Mouse (Mus musculus) embryonic facial prominence, embryonic 12.5 days (tissue): ENCODE data around the gene Arl14. TPM values are rescaled to one million over a fixed set of nuclear protein-coding genes. Genes with fewer than 3 reads are reported as not detected.

ENCODE experiments used
- ATAC-seq: fragments of 200-750 bp; cut with Nextera tagmentation; 2 replicates; pipeline ENCODE4 v1.8.0; 2017; ENCODE audit not compliant: insufficient number of reproducible peaks, insufficient read depth, low FRiP score, low TSS enrichment
- H3K27ac ChIP-seq: fragments of 300-500 bp; sonication (generic); 2 replicates; pipeline ENCODE4 v1.5.1; 2016; ENCODE audit warnings: mild to moderate bottlenecking
- H3K27me3 ChIP-seq: fragments of 300-500 bp; sonication (generic); 2 replicates; pipeline ENCODE4 v1.6.1; 2016; ENCODE audit warnings: mild to moderate bottlenecking, moderate library complexity
- H3K36me3 ChIP-seq: fragments of 300-500 bp; sonication (generic); 2 replicates; pipeline ENCODE4 v1.6.1; 2016; ENCODE audit warnings: mild to moderate bottlenecking
- H3K4me1 ChIP-seq: fragments of 300-500 bp; sonication (generic); 2 replicates; pipeline ENCODE4 v1.6.1; 2016
- H3K4me2 ChIP-seq: fragments of 300-500 bp; sonication (generic); replicated peaks from 2 replicates; pipeline ENCODE4 v1.6.1; 2016; ENCODE audit warnings: mild to moderate bottlenecking, moderate library complexity
- H3K4me3 ChIP-seq: fragments of 300-500 bp; sonication (generic); 2 replicates; pipeline ENCODE4 v1.5.1; 2016; ENCODE audit warnings: mild to moderate bottlenecking
- H3K9ac ChIP-seq: fragments of 300-500 bp; sonication (generic); 2 replicates; pipeline ENCODE4 v1.6.1; 2016; ENCODE audit warnings: mild to moderate bottlenecking, moderate library complexity
- H3K9me3 ChIP-seq: fragments of 300-500 bp; sonication (generic); 2 replicates; pipeline ENCODE4 v1.6.1; 2016; ENCODE audit warnings: mild to moderate bottlenecking, moderate library complexity
- WGBS: fragments of 180-500 bp; shearing (Covaris S2); methylation state at CpG from one replicate; pipeline ENCODE4 v1.1.7; 2016; 5-methylcytosine and 5-hydroxymethylcytosine counted together
- polyA plus RNA-seq: library from polyadenylated mRNA; unstranded; fragments of >200 nt; fragmentation: Nextera tagmentation; extraction: Ambion mirVana; gene quantifications from 2 replicates; pipeline ENCODE4 v1.2.1, GENCODE M21; 2016

The Arl14 gene
- not detected in 2 replicates for polyA plus RNA-seq

- WGBS, result 72% methylated on average over 8 of the region's 8 CpGs
- no peaks in the 10 kb centered on the region for H3K27me3 ChIP-seq
- H3K9me3 ChIP-seq, result no peaks in the 10 kb centered on the region
- no peak within 1 kb of the TSS for H3K4me3 ChIP-seq
- ATAC-seq, result no peak
- no peak within 1 kb of the TSS for H3K9ac ChIP-seq
- no peak within 1 kb of the TSS for H3K27ac ChIP-seq
- H3K4me2 ChIP-seq, result no peak within 1 kb of the TSS
- H3K36me3 ChIP-seq, result no peaks in the 10 kb centered on the region
- H3K4me1 ChIP-seq, result no peaks in the 10 kb centered on the region
Observed at GRCm38 (mm10) chr3:69221806-69222501, at the start of gene Arl14. Gene Arl14 (plus strand): TSS chr3:69222419.

DNA sequence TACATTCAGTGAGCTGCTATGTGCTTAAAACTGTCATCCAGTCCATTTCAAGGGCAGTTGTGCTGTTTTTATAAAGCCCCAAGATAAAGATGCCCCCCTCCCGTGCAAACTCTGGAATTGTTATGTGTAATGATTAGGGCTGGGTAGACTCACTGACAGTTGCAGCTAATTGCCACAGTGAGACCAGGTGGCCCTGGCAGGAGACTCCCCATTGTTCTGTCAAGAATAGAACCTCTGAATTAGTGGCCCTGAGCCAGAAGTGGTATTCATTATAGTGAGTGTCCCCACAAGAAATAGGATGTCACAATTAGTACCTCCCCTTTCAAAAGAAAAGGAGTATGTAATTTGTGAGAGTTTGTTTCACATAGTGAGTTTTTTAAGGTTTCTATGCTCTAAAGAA is 47.0 kb upstream of the Arl14 start:
- no peak overlapping the region for H3K9ac ChIP-seq
- no peaks in the 10 kb centered on the region for H3K27me3 ChIP-seq
- H3K36me3 ChIP-seq, result no peaks in the 10 kb centered on the region
- no peak overlapping the region for H3K4me2 ChIP-seq
- H3K4me1 ChIP-seq, result no peaks in the 10 kb centered on the region
- no peak overlapping the region for H3K4me3 ChIP-seq
- no peaks in the 10 kb centered on the region for H3K9me3 ChIP-seq
- WGBS, result 56% methylated on average over 1 of the region's 1 CpGs
- H3K27ac ChIP-seq, result no peak overlapping the region
- no peak for ATAC-seq

GRCm38 (mm10) chr3:69177168-69177797 is 44.9 kb upstream of the Arl14 start:
- no peak overlapping the region for H3K4me3 ChIP-seq
- 83% methylated on average over 15 of the region's 15 CpGs for WGBS
- no peaks in the 10 kb centered on the region for H3K36me3 ChIP-seq
- no peak overlapping the region for H3K4me2 ChIP-seq
- no peak for ATAC-seq
- no peaks in the 10 kb centered on the region for H3K9me3 ChIP-seq
- H3K27ac ChIP-seq, result no peak overlapping the region
- no peaks in the 10 kb centered on the region for H3K27me3 ChIP-seq
- no peaks in the 10 kb centered on the region for H3K4me1 ChIP-seq
- no peak overlapping the region for H3K9ac ChIP-seq

DNA sequence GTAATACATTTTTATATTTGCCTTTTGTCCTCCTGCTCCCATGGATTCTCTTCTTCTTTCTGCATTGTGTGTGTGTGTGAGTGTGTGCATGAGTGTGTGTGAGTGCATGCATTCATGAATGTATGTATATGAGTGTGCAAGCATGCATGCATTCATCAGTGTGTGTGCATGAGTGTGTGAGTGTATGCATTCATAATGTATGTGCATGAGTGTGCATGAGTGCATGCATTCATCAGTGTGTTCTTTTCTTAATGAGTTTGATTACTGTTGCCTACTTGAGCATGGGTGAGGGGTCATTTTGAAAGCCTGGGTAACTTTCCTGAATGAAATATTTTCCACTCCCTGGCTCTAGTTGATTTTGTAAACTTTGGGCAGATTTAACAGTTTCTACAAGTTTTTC is 44.3 kb upstream of the Arl14 start:
- H3K4me2 ChIP-seq, result no peak overlapping the region

DNA sequence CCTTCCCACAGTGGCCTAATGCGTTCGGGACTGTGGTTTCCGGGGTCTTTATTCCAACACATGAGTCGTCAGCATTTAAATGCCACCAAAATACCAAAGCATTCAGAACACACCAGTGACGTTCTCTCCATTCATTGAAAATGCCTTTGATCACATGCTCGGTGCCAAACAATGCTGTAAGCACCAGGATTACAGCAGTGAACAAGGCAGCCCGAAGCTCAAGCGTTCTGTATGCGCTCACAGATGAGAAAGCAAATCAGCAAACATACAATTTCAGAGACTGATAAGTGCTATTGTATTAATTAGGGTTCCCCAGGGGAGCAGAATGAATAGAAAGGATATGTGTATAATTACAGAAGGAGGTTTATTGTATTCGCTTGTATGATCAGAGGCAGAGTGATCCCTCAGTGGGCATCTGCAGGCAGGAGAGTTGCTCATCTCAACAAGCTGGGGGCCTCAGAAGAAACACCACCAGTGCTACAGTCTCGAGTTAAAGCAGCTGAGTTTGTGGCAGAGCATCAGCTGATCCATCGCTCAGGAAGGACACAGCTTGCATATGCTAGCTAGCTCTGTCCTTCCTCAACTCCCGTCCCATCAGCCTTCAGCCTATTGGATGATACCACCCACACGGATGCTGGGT is 43.7 kb upstream of the Arl14 start:
- H3K9ac ChIP-seq, result no peak overlapping the region
- no peaks in the 10 kb centered on the region for H3K27me3 ChIP-seq
- WGBS, result 72% methylated on average over 14 of the region's 14 CpGs
- H3K4me3 ChIP-seq, result no peak overlapping the region
- H3K4me2 ChIP-seq, result no peak overlapping the region
- H3K9me3 ChIP-seq, result no peaks in the 10 kb centered on the region
- no peak for ATAC-seq
- H3K4me1 ChIP-seq, result no peaks in the 10 kb centered on the region
- H3K27ac ChIP-seq, result no peak overlapping the region
- H3K36me3 ChIP-seq, result no peaks in the 10 kb centered on the region

More for the DNA sequence above, 44.3 kb upstream of the Arl14 start:
- Histone ChIP-seq H3K4me3 (no peak overlapping the region), H3K36me3 (no peaks in the 10 kb centered on the region), H3K9me3 (no peaks in the 10 kb centered on the region), H3K9ac (no peak overlapping the region), H3K27me3 (no peaks in the 10 kb centered on the region), H3K4me1 (no peaks in the 10 kb centered on the region), H3K27ac (no peak overlapping the region)
- ATAC-seq, result no peak

GRCm38 (mm10) chr3:69181531-69181930 is 40.7 kb upstream of the Arl14 start:
- no peaks in the 10 kb centered on the region for H3K4me1 ChIP-seq
- H3K27me3 ChIP-seq, result no peaks in the 10 kb centered on the region
- no peak overlapping the region for H3K9ac ChIP-seq
- no peaks in the 10 kb centered on the region for H3K36me3 ChIP-seq
- no peak for ATAC-seq
- no peak overlapping the region for H3K4me3 ChIP-seq
- H3K27ac ChIP-seq, result no peak overlapping the region
- H3K4me2 ChIP-seq, result no peak overlapping the region
- no peaks in the 10 kb centered on the region for H3K9me3 ChIP-seq
- 92% methylated on average over 8 of the region's 8 CpGs for WGBS

GRCm38 (mm10) chr3:69182225-69182624 is 40.0 kb upstream of the Arl14 start:
- Histone ChIP-seq H3K27me3 (no peaks in the 10 kb centered on the region), H3K4me1 (no peaks in the 10 kb centered on the region), H3K27ac (no peak overlapping the region), H3K9ac (no peak overlapping the region), H3K9me3 (no peaks in the 10 kb centered on the region), H3K4me2 (no peak overlapping the region), H3K36me3 (no peaks in the 10 kb centered on the region), H3K4me3 (no peak overlapping the region)
- ATAC-seq, result no peak

GRCm38 (mm10) chr3:69185244-69185643 is 37.0 kb upstream of the Arl14 start:
- no peaks in the 10 kb centered on the region for H3K27me3 ChIP-seq
- no peak overlapping the region for H3K4me3 ChIP-seq
- no peak overlapping the region for H3K9ac ChIP-seq
- no peak overlapping the region for H3K27ac ChIP-seq
- no peaks in the 10 kb centered on the region for H3K36me3 ChIP-seq
- no peaks in the 10 kb centered on the region for H3K4me1 ChIP-seq
- no peak for ATAC-seq
- H3K4me2 ChIP-seq, result no peak overlapping the region
- WGBS, result 84% methylated on average over 7 of the region's 7 CpGs
- H3K9me3 ChIP-seq, result no peaks in the 10 kb centered on the region

GRCm38 (mm10) chr3:69186031-69186430 is 36.2 kb upstream of the Arl14 start:
- Histone ChIP-seq H3K36me3 (no peaks in the 10 kb centered on the region), H3K4me1 (no peaks in the 10 kb centered on the region), H3K4me2 (no peak overlapping the region), H3K9ac (no peak overlapping the region), H3K27me3 (no peaks in the 10 kb centered on the region), H3K9me3 (no peaks in the 10 kb centered on the region), H3K4me3 (no peak overlapping the region), H3K27ac (no peak overlapping the region)
- WGBS, result 77% methylated on average over 4 of the region's 4 CpGs
- ATAC-seq, result no peak

DNA sequence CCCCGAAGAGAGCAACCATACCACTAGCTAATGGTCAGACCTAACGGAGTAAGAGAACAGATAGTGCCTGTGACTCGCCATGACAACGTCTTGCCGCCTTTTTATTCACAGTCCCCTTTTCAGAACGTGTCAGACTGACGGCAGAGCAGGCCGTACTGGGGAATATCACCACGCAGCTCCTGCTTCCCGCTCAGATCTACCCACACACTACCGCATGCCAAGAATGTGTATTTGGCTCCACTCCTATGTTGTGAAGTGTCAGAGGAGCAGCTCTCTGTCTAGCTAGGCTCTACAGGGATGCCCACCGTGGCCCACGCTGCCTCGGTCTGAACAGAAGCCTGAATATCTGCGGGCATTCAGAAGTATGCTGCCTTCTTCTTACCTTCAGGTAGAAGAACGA is 35.6 kb upstream of the Arl14 start:
- Histone ChIP-seq H3K27me3 (no peaks in the 10 kb centered on the region), H3K4me1 (no peaks in the 10 kb centered on the region), H3K4me3 (no peak overlapping the region), H3K36me3 (no peaks in the 10 kb centered on the region), H3K4me2 (no peak overlapping the region), H3K9me3 (no peaks in the 10 kb centered on the region), H3K27ac (no peak overlapping the region), H3K9ac (no peak overlapping the region)
- 88% methylated on average over 16 of the region's 16 CpGs for WGBS
- ATAC-seq, result no peak

DNA sequence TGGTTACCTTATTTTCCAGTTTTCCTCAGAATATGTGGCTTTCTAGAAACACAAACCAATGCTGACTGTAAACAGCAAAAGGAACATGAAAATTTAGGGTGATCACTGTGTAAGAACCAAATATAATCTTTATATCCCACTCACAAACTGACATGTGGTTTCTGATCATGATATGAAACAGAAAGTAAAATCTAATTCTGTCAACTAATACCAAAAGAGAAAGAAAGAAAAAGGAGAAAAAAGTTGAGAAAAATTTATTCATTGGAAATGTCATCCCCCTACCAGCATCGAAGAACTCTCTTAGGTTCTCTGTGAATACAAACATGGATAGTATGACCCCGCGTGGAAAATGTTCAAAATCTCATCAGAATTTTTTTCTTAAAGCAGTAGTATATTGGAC is 29.2 kb upstream of the Arl14 start:
- WGBS, result 88% methylated on average over 3 of the region's 3 CpGs
- Histone ChIP-seq H3K27ac (no peak overlapping the region), H3K4me1 (peaks cover 3% of the 10 kb centered on the region; the same call in 1 of the 2 replicates), H3K9ac (no peak overlapping the region), H3K4me2 (no peak overlapping the region), H3K9me3 (no peaks in the 10 kb centered on the region), H3K36me3 (no peaks in the 10 kb centered on the region), H3K4me3 (no peak overlapping the region), H3K27me3 (no peaks in the 10 kb centered on the region)
- no peak for ATAC-seq

DNA sequence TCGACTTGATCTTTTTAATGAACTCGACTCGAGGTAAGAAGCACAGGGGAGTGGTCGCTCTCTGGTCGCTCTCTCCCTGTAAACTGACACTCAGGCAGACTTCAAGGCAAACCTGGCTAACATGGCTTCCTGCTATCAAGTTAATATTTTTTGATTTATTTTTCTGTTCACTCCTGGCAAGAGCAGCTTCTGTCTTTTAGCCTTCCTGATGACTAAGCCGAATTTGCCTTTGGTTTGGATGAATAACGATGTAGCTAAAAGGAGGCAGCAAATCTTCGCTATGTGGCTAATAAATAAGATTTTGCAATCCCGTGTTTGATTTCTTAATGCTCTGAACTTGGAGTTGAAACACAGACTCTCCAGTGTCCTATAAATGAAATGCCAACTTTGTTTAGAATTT is 27.7 kb upstream of the Arl14 start:
- Histone ChIP-seq H3K4me1 (peaks cover 3% of the 10 kb centered on the region; the same call in 1 of the 2 replicates), H3K36me3 (no peaks in the 10 kb centered on the region), H3K4me2 (no peak overlapping the region), H3K27ac (no peak overlapping the region), H3K27me3 (no peaks in the 10 kb centered on the region), H3K9me3 (no peaks in the 10 kb centered on the region), H3K9ac (no peak overlapping the region), H3K4me3 (no peak overlapping the region)
- no peak for ATAC-seq
- WGBS, result 40% methylated on average over 9 of the region's 9 CpGs
